Mouse (Mus musculus) spleen, postnatal 14 days (tissue): ENCODE results near the gene Zswim3.
A peak's percentile ranks its signal among the peaks of the same experiment; 100 is the strongest.
"Not testable (repeated sequence)": the region's sequence is repeated elsewhere in the genome, so short reads cannot be mapped to it uniquely, and the experiment has no call there.

Experiments used
- DNase-seq, 2 experiments: peaks; one replicate each; pipeline ENCODE4 v3.0.0; 2021 to 2022; ENCODE audit warnings: low spot score in 2 of 2

Gene Zswim3

DNA sequence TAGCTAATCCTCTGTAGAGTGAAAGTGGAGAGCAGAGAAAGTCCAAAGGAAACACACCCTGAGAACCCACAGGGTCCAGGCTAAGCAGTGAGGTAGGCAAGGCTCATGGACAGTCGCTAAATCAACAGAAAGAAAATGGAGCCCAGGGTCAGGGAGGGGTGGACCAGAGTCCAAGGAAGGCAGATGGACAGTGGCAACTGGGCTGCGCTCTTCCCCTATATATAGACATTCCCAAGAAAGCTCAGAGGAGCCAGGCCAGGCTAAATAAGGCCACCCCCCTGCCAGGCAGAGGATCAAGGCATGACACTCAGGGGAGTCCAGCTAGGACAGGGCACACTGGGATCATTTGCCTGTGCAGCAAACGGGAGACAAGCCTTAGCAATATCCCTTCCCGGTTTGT, 23.0 kb upstream of the Zswim3 start:
- no peak for DNase-seq

DNA sequence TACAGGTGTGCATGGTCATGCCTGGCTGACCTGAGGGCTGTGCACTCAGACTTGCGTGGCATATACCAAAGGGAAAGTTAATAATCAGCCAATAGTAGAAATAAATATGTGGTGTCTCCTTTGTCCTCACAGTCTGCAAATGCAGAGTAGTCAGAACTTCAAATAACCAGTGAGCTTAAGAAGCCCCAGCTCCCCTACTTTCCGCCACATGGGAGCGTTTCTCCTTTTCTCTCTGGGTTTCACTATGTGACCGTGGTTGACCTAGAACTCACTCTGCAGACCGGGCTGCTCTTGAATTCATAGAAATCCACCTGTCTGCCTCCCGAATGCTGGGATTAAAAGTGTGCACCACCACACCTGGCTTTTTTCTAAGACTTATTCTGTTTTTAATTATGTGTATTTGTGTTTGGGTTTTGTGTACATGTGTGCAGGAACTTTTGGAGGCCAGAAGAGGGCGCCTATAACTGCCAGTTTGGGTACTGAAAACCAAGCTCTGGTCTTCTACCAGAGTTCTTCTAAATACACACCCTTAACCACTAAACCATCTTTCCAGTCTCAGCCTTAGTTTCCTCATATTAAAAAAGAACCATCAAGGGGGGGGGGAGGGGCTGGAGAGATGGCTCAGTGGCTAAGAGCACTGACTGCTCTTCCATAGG, 20.8 kb upstream of the Zswim3 start:
- no peak for DNase-seq

DNA sequence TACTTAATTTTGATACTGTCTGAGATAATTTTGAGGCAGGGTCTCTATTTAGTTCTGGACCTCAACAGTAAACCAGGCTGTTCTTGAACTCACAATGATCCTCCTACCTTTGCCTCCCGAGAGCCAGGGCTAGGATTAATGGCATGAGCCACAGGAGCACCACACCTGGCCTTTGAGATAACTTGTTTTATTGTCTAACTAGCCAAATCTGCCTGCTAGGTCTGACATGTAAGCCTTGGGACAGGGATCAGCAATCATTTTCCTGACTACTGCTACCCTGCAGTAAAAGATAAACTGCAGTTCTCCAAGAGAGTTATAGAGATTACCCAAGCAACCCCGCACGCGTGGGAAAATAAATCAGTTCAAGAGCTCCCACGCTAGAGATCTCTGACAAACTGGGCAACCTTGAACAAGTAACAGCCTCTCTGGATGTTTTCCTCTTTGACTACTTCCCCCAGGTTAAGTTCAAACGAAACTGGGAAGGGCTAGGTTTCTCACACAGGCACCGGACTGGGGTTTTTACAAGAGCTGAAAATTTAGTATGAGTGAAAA, 20.0 kb upstream of the Zswim3 start:
- DNase-seq = no peak

DNA sequence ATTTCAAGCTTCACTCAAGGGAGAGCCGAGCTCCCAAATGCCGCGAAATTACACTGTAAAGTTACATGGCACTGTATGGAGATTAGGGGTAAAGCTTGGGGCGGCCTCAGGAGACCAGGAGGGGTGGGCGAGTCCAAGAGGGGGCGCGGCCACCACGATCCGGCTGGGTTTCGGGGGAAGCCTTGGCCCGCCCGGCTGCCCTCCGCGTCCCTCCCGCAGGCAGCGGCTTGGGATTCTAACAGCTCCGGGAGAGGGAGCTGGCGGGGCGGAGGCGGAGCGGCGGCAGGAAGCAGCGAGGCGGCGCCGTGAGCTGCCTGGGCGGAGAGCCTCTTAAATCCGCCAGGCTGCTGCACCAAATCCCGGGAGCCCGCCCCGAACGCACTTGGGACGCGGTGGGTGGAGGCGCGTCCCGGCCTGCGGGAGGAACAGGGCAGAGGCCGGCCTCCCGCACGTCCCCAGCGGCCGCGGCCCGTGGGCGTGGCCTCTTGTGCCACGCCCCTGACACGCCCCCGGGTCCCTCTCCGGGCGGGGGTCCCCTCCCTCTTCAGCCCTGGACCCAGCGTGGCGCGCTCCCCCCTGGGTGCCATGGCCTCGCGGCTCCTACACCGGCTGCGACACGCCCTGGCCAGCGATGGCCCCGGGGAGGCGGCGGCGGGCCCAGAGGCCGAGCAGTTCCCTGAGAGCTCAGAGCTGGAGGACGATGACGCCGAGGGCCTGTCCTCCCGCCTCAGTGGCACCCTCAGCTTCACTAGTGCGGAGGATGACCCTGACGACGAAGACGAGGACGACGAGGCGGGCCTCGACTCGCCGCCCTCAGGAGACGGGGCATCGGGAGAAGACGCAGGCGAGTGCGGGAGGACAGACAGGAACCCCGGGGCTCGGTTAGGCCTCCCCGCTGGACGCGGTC, 19.2 kb upstream of the Zswim3 start, which contains the start of gene Snx21:
Gene Snx21, plus strand, starts transcription at position 343 of the 907 bp plus-strand sequence.
- DNase-seq = peak; percentile 43 to 45

DNA sequence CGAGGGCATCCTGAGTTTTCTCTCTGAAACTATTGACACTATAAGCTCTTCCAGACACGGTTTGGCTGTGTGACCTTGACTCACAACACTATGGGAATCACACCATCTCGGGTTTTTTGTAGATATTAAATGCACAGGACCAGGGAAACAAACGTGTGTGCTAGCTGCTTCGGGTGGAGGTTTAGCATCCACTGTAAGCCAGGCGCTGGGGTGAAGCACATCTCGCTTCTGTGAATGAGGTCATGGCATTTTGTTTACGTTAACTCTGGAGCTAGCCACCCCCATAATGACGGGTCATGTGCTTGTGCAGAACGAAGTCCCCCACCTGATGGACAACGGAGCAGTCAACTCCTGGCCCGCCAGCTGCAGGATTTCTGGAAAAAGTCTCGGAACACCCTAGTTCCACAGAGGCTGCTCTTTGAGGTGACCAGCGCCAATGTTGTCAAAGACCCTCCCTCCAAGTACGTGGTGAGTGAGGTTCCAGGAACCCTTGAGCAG, 18.5 kb upstream of the Zswim3 start:
- DNase-seq = no peak

DNA sequence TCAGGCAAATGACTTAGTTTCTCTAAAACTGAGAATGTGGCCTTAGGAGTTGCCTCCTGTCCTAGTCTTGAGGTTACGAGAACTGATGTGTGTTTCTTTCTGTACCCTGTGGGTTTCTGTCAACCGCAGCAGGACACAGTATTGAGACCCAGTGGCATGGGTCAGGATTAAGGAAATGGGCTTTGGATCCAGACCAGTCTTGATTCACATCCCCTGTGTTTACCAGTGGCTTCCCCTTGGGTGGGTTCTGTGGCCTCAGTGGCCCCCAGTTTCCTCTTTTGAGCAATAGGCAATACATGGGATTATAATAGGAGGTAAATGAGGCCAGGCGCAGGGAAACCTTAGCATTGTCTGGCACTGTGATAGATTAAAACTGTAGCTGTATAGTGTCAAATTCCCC, 17.9 kb upstream of the Zswim3 start:
- DNase-seq = no peak

DNA sequence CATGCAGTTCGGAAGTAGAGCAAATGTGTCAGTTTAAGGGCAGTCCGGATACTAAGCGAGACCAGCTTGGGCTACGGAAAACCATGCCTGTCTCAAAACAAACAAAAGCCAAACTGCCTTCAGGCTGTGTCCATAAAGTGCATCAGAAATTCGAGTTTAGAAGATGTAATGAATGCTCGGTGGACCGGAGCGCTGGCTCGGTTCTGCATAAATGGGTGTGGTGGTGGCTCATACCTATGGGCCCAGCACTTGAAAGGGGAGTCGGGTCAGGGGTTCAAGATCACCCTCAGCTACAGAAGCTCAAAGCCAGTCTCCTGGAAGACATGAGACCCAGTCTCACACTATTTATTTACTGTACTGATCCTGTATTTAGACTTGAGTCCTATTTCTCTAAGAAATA, 17.1 kb upstream of the Zswim3 start:
- no peak for DNase-seq

DNA sequence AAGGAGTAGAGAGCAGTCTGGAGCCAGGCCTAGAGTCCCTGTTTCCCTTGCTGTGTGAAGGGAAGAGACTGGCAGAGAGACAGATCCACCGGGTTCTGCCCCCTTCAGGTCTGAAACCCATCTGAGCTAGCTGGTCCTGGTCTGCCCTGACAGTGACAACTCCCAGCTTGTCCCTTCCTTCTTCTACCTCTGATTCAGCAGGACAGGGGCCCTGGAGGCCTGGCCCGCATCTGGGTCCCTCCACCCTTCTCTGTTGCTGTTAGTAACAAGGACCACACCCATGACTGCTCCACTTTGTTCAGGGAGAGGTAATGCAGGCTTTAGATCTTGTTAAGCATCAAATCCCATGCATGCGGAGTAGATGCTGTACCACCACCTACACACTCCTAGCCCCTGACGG, 16.5 kb upstream of the Zswim3 start:
- no peak for DNase-seq

DNA sequence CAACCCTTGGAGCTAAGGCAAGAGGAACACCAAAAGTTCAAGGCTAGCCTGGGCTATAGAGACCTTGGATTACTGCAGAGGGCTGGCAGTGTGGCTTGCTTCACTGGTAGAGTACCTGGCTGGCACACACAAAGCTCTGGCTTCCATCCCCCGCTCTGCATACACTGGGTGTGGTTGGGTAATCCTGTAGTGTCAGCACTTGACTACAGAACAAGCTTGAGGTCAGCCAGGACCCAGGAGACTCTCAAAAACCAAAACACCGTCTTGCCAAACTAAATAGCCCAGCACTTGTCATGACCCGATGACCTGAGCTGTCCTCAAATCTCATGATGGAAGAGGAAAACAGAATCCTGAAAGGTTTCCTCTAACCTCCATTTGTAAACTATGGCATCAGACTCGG, 14.4 kb upstream of the Zswim3 start:
- DNase-seq = no peak

DNA sequence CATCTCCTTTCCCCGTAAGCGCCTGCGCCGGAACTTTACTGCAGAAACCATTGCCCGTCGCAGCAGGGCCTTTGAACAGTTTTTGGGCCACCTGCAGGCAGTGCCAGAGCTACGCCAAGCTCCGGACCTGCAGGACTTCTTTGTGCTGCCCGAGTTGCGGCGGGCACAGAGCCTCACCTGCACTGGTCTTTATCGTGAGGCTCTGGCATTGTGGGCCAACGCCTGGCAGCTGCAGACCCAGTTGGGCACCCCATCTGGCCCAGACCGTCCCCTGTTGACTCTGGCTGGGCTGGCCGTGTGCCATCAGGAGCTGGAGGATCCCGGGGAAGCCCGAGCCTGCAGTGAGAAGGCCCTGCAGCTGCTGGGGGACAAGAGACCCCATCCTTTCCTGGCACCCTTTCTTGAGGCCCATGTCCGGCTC, 13.0 kb upstream of the Zswim3 start:
- no peak for DNase-seq

DNA sequence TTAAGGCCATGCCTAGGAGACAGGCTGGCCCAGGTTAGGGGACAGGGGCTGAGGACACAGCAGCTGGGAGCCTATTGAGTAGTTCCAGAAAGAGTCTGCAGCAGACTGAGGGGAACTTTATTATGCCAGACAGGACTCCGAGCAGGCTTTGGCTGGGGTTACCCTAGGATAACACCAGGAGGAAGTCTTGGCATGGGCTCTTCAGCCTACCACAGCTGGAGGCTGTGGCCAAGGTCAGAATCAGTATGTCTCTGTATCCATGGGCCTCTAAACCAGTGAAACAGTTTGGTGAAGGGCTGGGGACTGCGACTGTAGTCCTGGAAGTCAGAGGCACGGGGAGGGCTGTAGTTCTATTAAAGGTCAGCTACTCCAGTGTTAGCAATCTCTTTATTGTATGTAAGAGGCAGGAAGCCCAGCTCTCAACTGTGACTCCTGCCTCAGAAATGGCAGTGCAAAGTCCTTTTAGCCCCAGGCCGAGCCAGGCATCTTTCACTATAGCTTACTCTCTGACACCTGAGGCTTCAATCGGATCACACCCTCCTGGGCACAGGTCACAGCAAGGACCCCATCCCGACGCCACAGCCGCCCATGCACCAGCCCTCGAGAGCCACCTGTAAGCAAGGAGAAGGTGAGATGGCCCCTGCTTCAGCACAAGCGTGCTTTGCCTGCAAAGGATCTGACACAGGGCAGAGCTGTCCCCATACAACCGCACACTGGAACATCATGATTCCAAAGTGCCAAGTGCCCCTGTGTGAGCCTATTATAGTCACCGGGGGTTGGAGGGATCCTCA, 12.3 kb upstream of the Zswim3 start:
- DNase-seq = no peak

DNA sequence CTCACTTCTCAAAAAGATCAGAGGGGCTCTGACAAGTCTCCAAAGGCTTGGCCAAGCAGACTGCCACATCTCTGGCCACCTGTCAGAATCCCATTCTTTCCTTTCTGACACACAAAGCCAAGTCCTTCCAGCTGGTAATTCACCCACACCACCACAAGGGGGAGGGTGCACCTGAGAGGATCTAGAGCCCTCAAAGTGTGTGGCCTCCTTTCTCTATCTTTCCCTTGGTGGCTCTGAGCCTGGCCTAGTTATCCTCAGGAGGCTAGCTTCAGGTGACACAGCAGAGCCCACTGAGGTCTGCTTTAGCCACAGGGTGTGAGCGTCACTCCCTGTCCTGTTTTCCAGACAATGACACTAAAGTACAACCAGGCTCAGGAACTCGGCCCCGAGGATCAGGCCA, 11.7 kb upstream of the Zswim3 start:
- DNase-seq = peak; percentile 38 to 62

DNA sequence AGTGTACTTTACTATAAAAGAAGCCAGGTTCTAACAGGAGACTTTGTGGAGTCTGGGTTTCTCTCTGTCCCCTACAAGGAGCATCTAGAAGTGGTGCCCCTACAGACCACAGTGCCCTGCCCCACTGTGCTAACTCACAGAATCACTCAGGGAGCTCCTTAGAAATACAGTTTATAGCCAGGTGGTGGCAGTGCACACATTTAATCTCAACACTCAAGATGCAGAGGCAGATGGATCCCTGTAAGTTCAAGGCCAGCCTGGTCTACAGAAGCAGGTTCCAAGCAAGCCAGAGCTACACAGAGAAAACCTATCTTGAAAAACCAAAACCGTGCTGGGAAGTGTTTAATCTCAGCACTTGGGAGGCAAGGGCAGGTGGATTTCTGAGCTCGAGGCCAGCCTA, 11.1 kb upstream of the Zswim3 start:
- no peak for DNase-seq

DNA sequence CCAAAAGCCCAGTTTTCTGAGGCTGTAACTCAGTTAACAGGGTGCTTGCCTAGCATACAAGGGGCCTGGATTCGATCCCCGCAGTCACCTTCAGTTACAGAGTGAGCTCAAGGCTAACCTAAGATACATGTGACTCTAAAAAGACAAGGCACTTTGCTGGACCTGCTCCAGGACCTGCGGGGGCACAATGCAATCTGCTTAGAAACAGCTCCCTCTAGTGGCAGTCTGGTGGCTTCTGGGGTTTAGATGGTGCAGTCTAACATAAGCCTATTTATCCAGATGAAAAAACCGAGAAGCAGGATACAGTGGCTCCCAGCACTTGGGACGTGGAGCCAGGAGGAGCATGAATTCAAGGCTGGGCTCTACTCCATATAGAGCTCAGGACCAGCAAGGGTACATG, 10.6 kb upstream of the Zswim3 start:
- DNase-seq = peak; percentile 48 to 76

DNA sequence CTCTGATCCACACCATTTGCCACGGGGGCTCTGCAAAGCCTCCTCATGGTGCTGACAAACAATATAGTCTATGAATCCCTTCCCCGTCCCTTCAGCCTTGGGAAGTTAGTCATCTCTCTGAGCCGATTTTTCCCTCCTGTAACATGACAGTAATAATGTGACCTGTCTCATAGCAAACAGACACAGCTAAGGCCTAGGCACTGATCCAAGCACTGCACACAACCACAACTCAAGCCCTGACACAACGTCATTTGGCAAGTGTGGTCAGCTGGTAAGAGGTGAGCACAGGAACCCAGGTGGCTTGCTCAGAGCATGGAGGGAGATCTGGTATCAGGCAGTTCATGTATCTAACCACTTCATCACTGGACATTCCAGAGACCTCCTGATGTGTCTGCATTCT, 9.0 kb upstream of the Zswim3 start:
- DNase-seq = no peak

DNA sequence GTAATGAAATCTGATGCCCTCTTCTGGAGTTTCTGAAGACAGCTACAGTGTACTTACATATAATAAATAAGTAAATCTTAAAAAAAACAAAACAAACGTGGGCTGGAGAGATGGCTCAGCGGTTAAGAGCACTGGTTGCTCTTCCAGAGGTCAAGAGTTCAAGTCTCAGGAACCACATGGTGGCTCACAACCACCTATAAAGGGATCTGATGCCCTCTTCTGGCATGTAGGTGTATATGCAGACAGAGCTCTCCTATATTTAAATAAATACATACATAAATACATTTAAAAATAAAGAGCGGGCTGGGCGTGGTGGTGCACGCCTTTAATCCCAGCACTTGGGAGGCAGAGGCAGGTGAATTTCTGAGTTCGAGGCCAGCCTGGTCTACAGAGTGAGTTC, 6.3 kb upstream of the Zswim3 start:
- DNase-seq = not testable (repeated sequence)

DNA sequence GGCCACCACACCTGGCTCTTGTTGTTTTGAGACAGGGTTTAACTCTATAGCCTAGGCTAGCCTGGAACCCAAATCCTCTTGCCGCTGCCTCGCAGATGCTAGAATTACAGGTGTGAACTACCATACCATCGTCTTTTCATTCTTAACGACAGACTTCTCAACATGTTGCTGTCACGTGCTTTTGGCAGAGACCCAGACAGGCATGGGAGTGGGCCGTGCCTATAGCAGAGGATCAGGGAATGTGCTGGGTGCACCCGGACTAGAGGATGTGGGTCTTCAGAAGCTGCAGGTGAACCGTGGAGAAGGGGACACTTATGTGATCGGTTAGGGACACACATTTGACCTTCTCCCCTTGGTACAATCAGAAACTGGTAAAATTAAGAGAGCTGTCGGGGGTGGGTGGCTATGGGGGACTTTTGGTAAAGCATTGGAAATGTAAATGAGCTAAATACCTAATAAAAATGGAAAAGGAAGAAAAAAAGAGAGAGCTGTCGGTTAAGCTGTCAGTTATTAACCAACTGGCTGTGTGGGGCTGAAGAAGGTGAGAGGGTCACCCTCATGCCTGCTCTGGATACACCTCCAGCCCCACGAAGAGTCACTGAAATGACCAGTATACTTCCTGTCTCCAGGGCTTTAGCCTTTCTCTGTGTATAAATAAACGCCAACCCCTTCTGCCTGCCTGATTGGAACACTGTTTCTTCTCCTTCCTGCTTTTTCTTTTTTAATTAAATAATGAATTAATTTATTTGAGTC, 4.5 kb upstream of the Zswim3 start:
- DNase-seq = no peak

DNA sequence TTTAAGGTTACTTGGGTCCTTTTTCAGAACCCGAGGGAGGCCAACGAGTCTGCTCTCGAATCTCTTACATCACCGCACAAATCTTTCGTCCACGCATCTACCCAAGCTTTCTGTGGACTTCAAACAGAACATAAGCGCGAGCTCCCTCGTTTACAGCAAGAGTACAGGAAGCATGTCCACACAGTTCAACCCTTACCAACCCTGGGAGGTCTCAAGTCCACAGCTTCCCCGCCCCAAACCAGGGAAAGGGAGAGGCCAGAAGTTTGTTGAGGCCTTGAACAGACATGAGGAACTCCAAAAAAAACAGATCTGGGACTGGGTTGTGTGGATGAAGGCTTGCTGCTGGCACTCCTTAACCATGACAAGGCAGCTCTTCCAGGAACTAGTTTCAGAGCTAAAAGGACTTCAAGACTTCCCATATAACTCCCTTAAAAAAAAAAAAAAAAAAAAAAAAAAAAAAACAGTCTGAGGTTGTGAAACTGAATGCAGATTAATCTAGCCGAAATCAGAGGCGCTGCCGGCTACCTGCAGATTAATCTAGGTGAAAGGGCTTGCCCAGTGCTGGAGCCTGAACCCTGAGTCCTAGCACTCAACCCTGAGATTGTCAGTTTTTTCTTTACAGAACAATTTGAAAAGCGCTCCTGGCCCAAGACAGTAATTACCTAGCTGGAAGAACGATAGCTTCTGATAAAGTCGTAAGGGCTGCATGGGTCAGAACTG, 1.5 kb upstream of the Zswim3 start:
- no peak for DNase-seq

DNA sequence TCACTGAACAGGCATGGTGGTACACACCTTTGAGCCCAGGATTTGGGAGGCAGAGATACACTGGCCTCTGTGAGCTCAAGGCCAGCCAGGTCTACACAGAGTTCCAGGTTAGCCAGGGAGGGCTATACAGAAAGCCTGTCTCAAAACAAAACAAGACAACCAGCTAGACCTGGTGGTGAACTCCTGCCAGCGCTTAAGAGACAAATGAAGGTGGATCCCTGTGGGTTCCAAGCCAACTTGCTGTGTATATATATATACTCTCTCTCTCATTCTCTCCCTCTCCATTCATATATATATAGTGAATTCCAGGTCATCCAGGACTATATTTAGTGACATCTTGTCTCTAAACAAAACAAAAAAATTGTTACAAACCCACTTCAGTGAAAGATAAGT, 981 bp upstream of the Zswim3 start:
- no peak for DNase-seq

DNA sequence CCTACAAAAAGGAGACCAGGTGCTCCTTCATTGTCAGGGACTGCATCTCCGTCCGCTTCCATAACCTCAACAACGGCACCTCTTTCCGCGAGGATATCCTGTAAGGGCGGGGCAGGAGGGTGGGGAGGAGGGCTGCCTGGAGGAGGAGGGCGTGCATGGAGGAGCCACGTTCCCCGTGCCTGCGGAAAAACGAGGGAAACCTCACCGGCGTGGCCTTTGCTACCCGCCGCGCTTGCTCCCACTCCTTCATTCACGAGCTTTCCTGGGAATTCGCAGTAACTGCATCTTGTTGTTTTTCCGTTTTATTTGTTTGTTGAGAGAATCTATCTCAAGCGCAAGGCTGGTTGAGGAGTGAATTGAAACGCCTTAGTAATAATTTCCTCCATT, 427 bp downstream of the Zswim3 start:
- no peak for DNase-seq

DNA sequence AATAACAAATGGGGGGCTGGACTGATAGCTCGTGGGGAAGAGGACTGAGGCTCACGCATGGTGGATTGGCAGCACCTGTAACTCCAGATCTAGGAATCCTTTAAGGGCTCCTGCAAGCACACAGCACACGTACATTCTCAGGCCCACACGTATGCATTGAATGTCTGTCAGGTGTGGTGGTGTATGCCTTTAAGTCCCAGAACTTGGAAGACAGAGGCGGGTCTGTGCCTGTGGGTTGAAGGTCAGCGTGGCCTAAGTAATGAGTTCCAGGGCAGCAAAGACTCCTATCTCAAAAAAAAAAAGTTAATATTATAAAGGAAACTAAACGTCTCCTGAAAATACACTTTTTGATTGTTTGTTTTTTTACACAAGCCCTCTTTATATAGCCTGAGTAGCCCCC, 1.7 kb downstream of the Zswim3 start:
- no peak for DNase-seq
